8 mouse cellular contexts compared by ENCODE assay signal in genomic region chr13:58806896-58807628, GRCm38 (mm10). TPM values are rescaled to one million over a fixed set of nuclear protein-coding genes. Genes with fewer than 3 reads are reported as not detected.
DNase-seq lines count a peak whose midpoint lies in the region; ATAC-seq lines count a peak whose summit lies in the region.

No protein-coding gene starts in this region.

- H3K9me3 ChIP-seq in neural tube, embryonic 11.5 days (ENCODE audit: control insufficient read depth, low read length) = no peaks in the 10 kb centered on the region
- no peaks in the 10 kb centered on the region for H3K9me3 ChIP-seq in hindbrain, embryonic 15.5 days
- H3K9me3 ChIP-seq in midbrain, embryonic 13.5 days = no peaks in the 10 kb centered on the region

- peak overlapping the region; percentile 75 for H3K4me3 ChIP-seq in neural tube, embryonic 11.5 days (ENCODE audit: low read depth, low read length)
- peak overlapping the region; percentile 77 for H3K4me3 ChIP-seq in hindbrain, embryonic 15.5 days
- H3K4me3 ChIP-seq in midbrain, embryonic 13.5 days (replicated peaks) = peak overlapping the region; percentile 87

- H3K9ac ChIP-seq in neural tube, embryonic 11.5 days (ENCODE audit: low read length) = peak overlapping the region; percentile 81
- peak overlapping the region; percentile 99 for H3K9ac ChIP-seq in hindbrain, embryonic 15.5 days
- H3K9ac ChIP-seq in midbrain, embryonic 13.5 days (replicated peaks) = peak overlapping the region; percentile 94

- no peaks in the 10 kb centered on the region for H3K36me3 ChIP-seq in neural tube, embryonic 11.5 days (ENCODE audit: control insufficient read depth, insufficient read depth, low read length)
- H3K36me3 ChIP-seq in hindbrain, embryonic 15.5 days = no peaks in the 10 kb centered on the region
- H3K36me3 ChIP-seq in midbrain, embryonic 13.5 days = no peaks in the 10 kb centered on the region

- peak; percentile 81 for DNase-seq in cerebellum, adult 9-10 months
- no peak for DNase-seq in cerebellum, adult 8-10 months
- DNase-seq in neural tube, embryonic 11.5 days (ENCODE audit: low spot score) = no peak
- DNase-seq in neural tube, embryonic 10.5 days (ENCODE audit: extremely low spot score, low spot score) = no peak
- no peak for DNase-seq in thymus, postnatal 36 days
- DNase-seq in gastrocnemius, postnatal 25 days = no peak

- no peak for ATAC-seq in neural tube, embryonic 11.5 days (ENCODE audit: insufficient read depth, low FRiP score, low TSS enrichment)
- ATAC-seq in hindbrain, embryonic 15.5 days (ENCODE audit: low FRiP score, low read depth) = peak; percentile 44
- no peak; the same call in 1 of the 2 replicates for ATAC-seq in midbrain, embryonic 13.5 days

- peak overlapping the region; percentile 64 for H3K27ac ChIP-seq in neural tube, embryonic 11.5 days (ENCODE audit: low read depth, low read length)
- peak overlapping the region; percentile 94 for H3K27ac ChIP-seq in hindbrain, embryonic 15.5 days (replicated peaks)
- H3K27ac ChIP-seq in midbrain, embryonic 13.5 days = peak overlapping the region; percentile 95

- H3K4me1 ChIP-seq in neural tube, embryonic 11.5 days (ENCODE audit: control insufficient read depth, insufficient read depth, low read length) = no peaks in the 10 kb centered on the region; the same call in 1 of the 2 replicates
- H3K4me1 ChIP-seq in hindbrain, embryonic 15.5 days (replicated peaks) = peaks cover 31% of the 10 kb centered on the region
- peaks cover 38% of the 10 kb centered on the region for H3K4me1 ChIP-seq in midbrain, embryonic 13.5 days (replicated peaks)

- H3K4me2 ChIP-seq in neural tube, embryonic 11.5 days (ENCODE audit: low read depth) = peak overlapping the region; percentile 96
- peak overlapping the region; percentile 80 for H3K4me2 ChIP-seq in hindbrain, embryonic 15.5 days
- H3K4me2 ChIP-seq in midbrain, embryonic 13.5 days (replicated peaks) = peak overlapping the region; percentile 74

- peaks cover 11% of the 10 kb centered on the region; the same call in 1 of the 2 replicates for H3K27me3 ChIP-seq in neural tube, embryonic 11.5 days (ENCODE audit: control insufficient read depth, insufficient read depth, low read length)
- H3K27me3 ChIP-seq in hindbrain, embryonic 15.5 days = no peaks in the 10 kb centered on the region
- peaks cover 13% of the 10 kb centered on the region for H3K27me3 ChIP-seq in midbrain, embryonic 13.5 days

- under 1% methylated on average over 34 of the region's 34 CpGs for WGBS in neural tube, embryonic 11.5 days
- WGBS in hindbrain, embryonic 15.5 days = under 1% methylated on average over 34 of the region's 34 CpGs
- under 1% methylated on average over 34 of the region's 34 CpGs for WGBS in midbrain, embryonic 13.5 days

RNA-seq across cellular contexts. Expression of gene Ntrk2, which starts 0.7 kb away (rescaled TPM):
- polyA plus RNA-seq in neural tube, embryonic 11.5 days (2014; fragmentation: Nextera tagmentation; extraction: Ambion mirVana) = 58.3 and 59.2 TPM in 2 replicates
- polyA plus RNA-seq in hindbrain, embryonic 15.5 days (2015; fragmentation: Nextera tagmentation; extraction: Ambion mirVana) = 115 and 127 TPM in 2 replicates
- polyA plus RNA-seq in midbrain, embryonic 13.5 days (2015; fragmentation: Nextera tagmentation; extraction: Ambion mirVana) = 74.6 and 78.5 TPM in 2 replicates
- 1 to 10 TPM; 3.3 to 9.0 TPM for total RNA-seq in gastrocnemius, postnatal 25 days (2021)
